Mouse (Mus musculus) forebrain, embryonic 14.5 days (tissue): ENCODE results near the gene Tcaim. TPM values are rescaled to one million over a fixed set of nuclear protein-coding genes. Genes with fewer than 3 reads are reported as not detected.

Experiments
- ATAC-seq: fragments of 200-750 bp; cut with Nextera tagmentation; 2 replicates; pipeline ENCODE4 v1.8.0; 2017; ENCODE audit warnings: mild to moderate bottlenecking, moderate library complexity
- DNase-seq: peaks from one replicate; pipeline ENCODE4 v3.0.0-alpha.2; 2015; ENCODE audit warnings: low spot score
- H3K27ac ChIP-seq: fragments of 300-500 bp; sonication (generic); 2 replicates; pipeline ENCODE4 v1.5.1; 2014; ENCODE audit warnings: low read depth, mild to moderate bottlenecking, control low read depth, low read length, moderate library complexity
- H3K27me3 ChIP-seq: fragments of 300-500 bp; sonication (generic); replicated peaks from 2 replicates; pipeline ENCODE4 v1.6.1; 2014; ENCODE audit warnings: low read length, control low read depth, mixed read lengths; ENCODE audit not compliant: control insufficient read depth, insufficient read depth
- H3K36me3 ChIP-seq: fragments of 300-500 bp; sonication (generic); 2 replicates; pipeline ENCODE4 v1.6.1; 2014; ENCODE audit warnings: low read length, control low read depth; ENCODE audit not compliant: control insufficient read depth, insufficient read depth
- H3K4me1 ChIP-seq: fragments of 300-500 bp; sonication (generic); 2 replicates; pipeline ENCODE4 v1.6.1; 2014; ENCODE audit warnings: antibody characterized with exemption, low read length, control low read depth; ENCODE audit not compliant: control insufficient read depth, insufficient read depth
- H3K4me2 ChIP-seq: fragments of 300-500 bp; sonication (generic); 2 replicates; pipeline ENCODE4 v1.6.1; 2014; ENCODE audit warnings: mild to moderate bottlenecking, control low read depth, low read length
- H3K4me3 ChIP-seq: fragments of 300-500 bp; sonication (generic); 2 replicates; pipeline ENCODE4 v1.5.1; 2014; ENCODE audit warnings: low read depth, low read length, control low read depth
- H3K9ac ChIP-seq: fragments of 300-500 bp; sonication (generic); 2 replicates; pipeline ENCODE4 v1.6.1; 2014; ENCODE audit warnings: mild to moderate bottlenecking, low read length, control low read depth, moderate library complexity
- H3K9me3 ChIP-seq: fragments of 300-500 bp; sonication (generic); replicated peaks from 2 replicates; pipeline ENCODE4 v1.6.1; 2016; ENCODE audit warnings: low read length, control low read depth, mixed read lengths; ENCODE audit not compliant: control insufficient read depth
- WGBS: fragments of 180-500 bp; shearing (Covaris S2); extraction: QIAGEN DNeasy Blood & Tissue Kit; methylation state at CpG from one replicate; pipeline ENCODE4 v1.1.7; 2014; 5-methylcytosine and 5-hydroxymethylcytosine counted together
- polyA plus RNA-seq: library from polyadenylated mRNA; unstranded; fragments of >200 nt; fragmentation: Nextera tagmentation; extraction: Ambion mirVana; gene quantifications from 2 replicates; pipeline ENCODE4 v1.2.1, GENCODE M21; 2014

Gene Tcaim
- polyA plus RNA-seq, 1 experiment from 2014 or later: 6.3 TPM

DNA sequence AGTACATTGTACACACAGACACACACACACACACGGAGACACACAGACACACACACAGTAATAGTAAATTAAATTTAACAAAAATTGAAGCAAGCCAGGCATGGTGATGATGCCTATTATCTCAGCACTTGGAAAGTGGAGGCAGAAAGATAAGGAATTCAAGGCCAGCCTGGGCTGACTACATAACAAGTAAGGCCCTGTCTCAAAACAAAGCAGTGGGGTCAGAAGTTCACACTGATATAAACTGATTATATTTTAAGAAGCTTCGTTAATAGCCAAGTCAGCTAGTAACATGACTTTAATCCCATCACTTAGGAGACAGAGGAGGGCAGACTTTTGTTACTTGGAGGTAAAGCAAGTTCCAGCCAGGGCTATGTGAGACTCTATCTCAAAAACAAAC, 58.4 kb downstream of the Tcaim start:
- H3K4me1 ChIP-seq: peaks cover 10% of the 10 kb centered on the region
- H3K27me3 ChIP-seq: no peaks in the 10 kb centered on the region
- H3K9ac ChIP-seq: no peak overlapping the region
- H3K36me3 ChIP-seq: peaks cover 35% of the 10 kb centered on the region
- no peak overlapping the region for H3K27ac ChIP-seq
- H3K9me3 ChIP-seq: peaks cover 3% of the 10 kb centered on the region; the same call in 1 of the 2 replicates
- WGBS: 89% methylated on average over 2 of the region's 2 CpGs
- DNase-seq (no peak), ATAC-seq (no peak)
- no peak overlapping the region for H3K4me3 ChIP-seq
- no peak overlapping the region for H3K4me2 ChIP-seq

- no peak for ATAC-seq
- no peaks in the 10 kb centered on the region for H3K27me3 ChIP-seq
- no peak overlapping the region for H3K27ac ChIP-seq
Observed at GRCm38 (mm10) chr9:122864848-122865247, 59.5 kb downstream of the Tcaim start.

DNA sequence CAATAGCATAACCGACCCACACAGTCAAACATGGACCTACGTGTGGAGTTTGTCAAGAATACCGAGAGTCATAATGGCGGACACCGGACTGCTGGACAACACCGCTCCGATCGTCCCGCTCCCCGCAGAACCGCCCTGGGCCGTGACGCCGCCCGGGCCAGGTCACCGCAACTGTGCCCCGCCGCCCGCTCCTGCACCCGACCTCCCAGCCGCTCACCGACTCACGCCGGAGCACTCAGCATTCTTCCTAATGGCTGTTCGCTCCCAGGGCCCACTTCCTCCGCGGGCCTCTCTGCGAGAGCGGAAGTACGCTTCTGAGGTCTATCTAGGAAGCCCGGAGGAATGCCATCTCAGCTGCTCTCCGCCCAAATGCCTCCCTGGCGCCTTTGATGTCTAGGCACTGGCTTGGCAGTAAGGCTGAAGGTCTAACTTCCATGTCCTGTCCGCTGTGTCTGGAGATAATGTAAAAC, 60.4 kb downstream of the Tcaim start, which contains the start of gene Zfp445:
Gene Zfp445, minus strand, starts transcription at position 310 of the 470 bp plus-strand sequence.
- WGBS: under 1% methylated on average over 34 of the region's 34 CpGs
- DNase-seq (peak; percentile 95), ATAC-seq (peak; percentile 94)
- Histone ChIP-seq H3K9ac (peak within 1 kb of the TSS; percentile 91), H3K36me3 (peaks cover 15% of the 10 kb centered on the region), H3K4me2 (peak within 1 kb of the TSS; percentile 65), H3K27ac (0 out of 2 replicates have a peak within 1 kb of the TSS, but pooled peaks have one; percentile 6), H3K9me3 (peaks cover 3% of the 10 kb centered on the region; the same call in 1 of the 2 replicates), H3K4me3 (peak within 1 kb of the TSS; percentile 71), H3K4me1 (peaks cover 10% of the 10 kb centered on the region), H3K27me3 (no peaks in the 10 kb centered on the region)

More at GRCm38 (mm10) chr9:122864848-122865247, 59.5 kb downstream of the Tcaim start:
- Histone ChIP-seq H3K9ac (peak overlapping the region; percentile 91), H3K36me3 (peaks cover 24% of the 10 kb centered on the region), H3K9me3 (peaks cover 3% of the 10 kb centered on the region; the same call in 1 of the 2 replicates), H3K4me3 (peak overlapping the region; percentile 71), H3K4me2 (peak overlapping the region; percentile 65), H3K4me1 (peaks cover 10% of the 10 kb centered on the region)
- 70% methylated on average over 3 of the region's 3 CpGs for WGBS
- no peak for DNase-seq

- Histone ChIP-seq H3K36me3 (peaks cover 10% of the 10 kb centered on the region), H3K4me3 (peak overlapping the region; percentile 71), H3K9ac (peak overlapping the region; percentile 91), H3K4me2 (peak overlapping the region; percentile 65), H3K27ac (0 out of 2 replicates have a peak overlapping the region, but pooled peaks have one; percentile 6), H3K27me3 (no peaks in the 10 kb centered on the region), H3K9me3 (no peaks in the 10 kb centered on the region; the same call in 1 of the 2 replicates), H3K4me1 (peaks cover 10% of the 10 kb centered on the region)
- DNase-seq (no peak), ATAC-seq (peak; percentile 25)
- WGBS: 84% methylated on average over 4 of the region's 4 CpGs
Observed at GRCm38 (mm10) chr9:122866192-122866591, 60.9 kb downstream of the Tcaim start.

GRCm38 (mm10) chr9:122872595-122872994, 67.3 kb downstream of the Tcaim start:
- Histone ChIP-seq H3K4me2 (no peak overlapping the region), H3K4me1 (no peaks in the 10 kb centered on the region), H3K27me3 (no peaks in the 10 kb centered on the region), H3K9ac (no peak overlapping the region), H3K36me3 (no peaks in the 10 kb centered on the region), H3K9me3 (no peaks in the 10 kb centered on the region), H3K4me3 (no peak overlapping the region), H3K27ac (no peak overlapping the region)
- DNase-seq (no peak), ATAC-seq (no peak)
- 88% methylated on average over 4 of the region's 4 CpGs for WGBS

- no peak overlapping the region for H3K4me3 ChIP-seq
- no peaks in the 10 kb centered on the region for H3K4me1 ChIP-seq
- H3K4me2 ChIP-seq: no peak overlapping the region
- no peaks in the 10 kb centered on the region for H3K36me3 ChIP-seq
- H3K9ac ChIP-seq: no peak overlapping the region
- DNase-seq (no peak), ATAC-seq (no peak)
- H3K27ac ChIP-seq: no peak overlapping the region
- no peaks in the 10 kb centered on the region for H3K9me3 ChIP-seq
- 76% methylated on average over 1 of the region's 1 CpGs for WGBS
- no peaks in the 10 kb centered on the region for H3K27me3 ChIP-seq
Observed at GRCm38 (mm10) chr9:122874653-122875052, 69.3 kb downstream of the Tcaim start.

DNA sequence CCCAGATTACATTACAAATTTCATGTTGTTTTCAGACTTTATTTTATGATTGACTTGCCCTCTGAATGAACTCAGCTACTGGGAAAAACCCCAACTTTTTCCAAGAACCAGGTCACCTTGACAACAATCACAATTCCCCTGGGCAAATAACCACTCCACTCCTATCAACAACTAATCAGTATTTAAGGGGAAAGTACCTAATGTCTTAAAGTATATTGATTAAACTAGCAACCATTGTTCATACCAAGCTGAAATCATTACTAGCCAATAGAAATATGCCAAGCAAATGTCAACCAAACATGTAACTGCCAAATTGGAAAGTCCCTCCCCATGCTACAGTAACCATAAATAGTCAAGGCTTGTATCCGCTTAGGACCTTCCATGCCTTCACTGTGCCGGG, 69.8 kb downstream of the Tcaim start:
- no peak for DNase-seq
- no peak for ATAC-seq
- no peak overlapping the region for H3K9ac ChIP-seq

DNA sequence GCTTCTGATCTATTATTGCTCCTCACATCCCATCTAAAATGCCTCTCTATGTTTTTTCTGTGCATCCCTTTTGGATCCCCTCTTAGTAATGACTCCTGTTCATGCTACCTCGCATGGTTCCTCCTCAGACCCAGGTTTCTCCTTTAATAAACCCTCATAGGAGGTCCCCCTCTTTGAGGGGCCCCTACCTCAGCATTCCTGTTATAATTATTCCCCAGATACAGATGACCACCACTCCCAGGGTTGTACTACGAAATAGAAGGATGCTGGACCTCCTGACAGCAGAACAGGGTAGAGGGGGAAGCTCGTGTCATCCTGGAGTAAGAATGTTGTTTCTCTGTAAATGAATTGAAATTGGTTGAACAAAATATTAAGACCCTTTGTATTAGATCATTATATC, 80.0 kb downstream of the Tcaim start, which contains the start of gene Zkscan7:
Gene Zkscan7, plus strand, starts transcription at position 301 of the 400 bp plus-strand sequence.
- Histone ChIP-seq H3K9me3 (no peaks in the 10 kb centered on the region), H3K27ac (no peak within 1 kb of the TSS), H3K4me1 (no peaks in the 10 kb centered on the region), H3K27me3 (no peaks in the 10 kb centered on the region), H3K36me3 (no peaks in the 10 kb centered on the region), H3K4me3 (peak within 1 kb of the TSS; percentile 70), H3K9ac (peak within 1 kb of the TSS; percentile 84; the same call in 1 of the 2 replicates), H3K4me2 (peak within 1 kb of the TSS; percentile 89)
- WGBS: 87% methylated on average over 3 of the region's 3 CpGs
- DNase-seq (no peak), ATAC-seq (no peak)

More for the DNA sequence above, 69.8 kb downstream of the Tcaim start:
- H3K27me3 ChIP-seq: no peaks in the 10 kb centered on the region
- no peaks in the 10 kb centered on the region for H3K36me3 ChIP-seq
- H3K4me2 ChIP-seq: no peak overlapping the region
- H3K4me1 ChIP-seq: no peaks in the 10 kb centered on the region
- WGBS: 94% methylated on average over 2 of the region's 2 CpGs
- no peaks in the 10 kb centered on the region for H3K9me3 ChIP-seq
- H3K27ac ChIP-seq: no peak overlapping the region
- no peak overlapping the region for H3K4me3 ChIP-seq
